Mouse (Mus musculus) limb, embryonic 15.5 days (tissue): Measurements from ENCODE around the gene Mrpl17. TPM values are rescaled to one million over a fixed set of nuclear protein-coding genes. Genes with fewer than 3 reads are reported as not detected.

Experiments
- ATAC-seq: fragments of 200-750 bp; cut with Nextera tagmentation; 2 replicates; pipeline ENCODE4 v1.8.0; 2017; ENCODE audit warnings: low read depth, moderate TSS enrichment; ENCODE audit not compliant: insufficient number of reproducible peaks, low FRiP score, low TSS enrichment
- H3K27ac ChIP-seq: fragments of 300-500 bp; sonication (generic); 2 replicates; pipeline ENCODE4 v1.5.1; 2015; ENCODE audit warnings: moderate library complexity, mild to moderate bottlenecking, inconsistent platforms
- H3K27me3 ChIP-seq: fragments of 300-500 bp; sonication (generic); 2 replicates; pipeline ENCODE4 v1.6.1; 2015; ENCODE audit warnings: inconsistent platforms
- H3K36me3 ChIP-seq: fragments of 300-500 bp; sonication (generic); 2 replicates; pipeline ENCODE4 v1.6.1; 2015; ENCODE audit warnings: inconsistent platforms
- H3K4me1 ChIP-seq: fragments of 300-500 bp; sonication (generic); 2 replicates; pipeline ENCODE4 v1.6.1; 2015; ENCODE audit warnings: inconsistent platforms
- H3K4me2 ChIP-seq: fragments of 300-500 bp; sonication (generic); 2 replicates; pipeline ENCODE4 v1.6.1; 2015; ENCODE audit warnings: mild to moderate bottlenecking, inconsistent platforms
- H3K4me3 ChIP-seq: fragments of 300-500 bp; sonication (generic); 2 replicates; pipeline ENCODE4 v1.5.1; 2015; ENCODE audit warnings: mild to moderate bottlenecking, inconsistent platforms
- H3K9ac ChIP-seq: fragments of 300-500 bp; sonication (generic); 2 replicates; pipeline ENCODE4 v1.6.1; 2015; ENCODE audit warnings: inconsistent platforms
- H3K9me3 ChIP-seq: fragments of 300-500 bp; sonication (generic); 2 replicates; pipeline ENCODE4 v1.6.1; 2016; ENCODE audit warnings: inconsistent platforms
- whole genome bisulfite sequencing: fragments of 180-500 bp; shearing (Covaris S2); methylation state at CpG from one replicate; pipeline ENCODE4 v1.1.7; 2015; 5-methylcytosine and 5-hydroxymethylcytosine counted together
- polyA plus RNA-seq: library from polyadenylated mRNA; unstranded; fragments of >200 nt; fragmentation: Nextera tagmentation; extraction: Ambion mirVana; gene quantifications from 2 replicates; pipeline ENCODE4 v1.2.1, GENCODE M21; 2015

The Mrpl17 gene
- polyA plus RNA-seq, 1 experiment from 2014 or later, result 329 TPM

- Histone ChIP-seq H3K27ac (no peak overlapping the region), H3K36me3 (peaks cover 24% of the 10 kb centered on the region), H3K4me1 (peaks cover 49% of the 10 kb centered on the region), H3K9ac (no peak overlapping the region), H3K27me3 (no peaks in the 10 kb centered on the region), H3K4me3 (no peak overlapping the region), H3K9me3 (no peaks in the 10 kb centered on the region), H3K4me2 (no peak overlapping the region)
- WGBS, result 44% methylated on average over 4 of the region's 4 CpGs
- no peak for ATAC-seq
These were observed 27.0 kb downstream of the Mrpl17 start for GRCm38 (mm10) chr7:105783861-105784260.

GRCm38 (mm10) chr7:105778553-105779265, 32.2 kb downstream of the Mrpl17 start:
- peaks cover 41% of the 10 kb centered on the region for H3K4me1 ChIP-seq
- H3K27ac ChIP-seq, result peak overlapping the region; percentile 94
- no peaks in the 10 kb centered on the region for H3K9me3 ChIP-seq
- WGBS, result 9% methylated on average over 4 of the region's 4 CpGs
- peak overlapping the region; percentile 53 for H3K4me2 ChIP-seq
- peak; percentile 90 for ATAC-seq
- H3K9ac ChIP-seq, result peak overlapping the region; percentile 18; the same call in 1 of the 2 replicates
- H3K27me3 ChIP-seq, result no peaks in the 10 kb centered on the region
- peak overlapping the region; percentile 38 for H3K4me3 ChIP-seq
- H3K36me3 ChIP-seq, result peaks cover 33% of the 10 kb centered on the region

GRCm38 (mm10) chr7:105777797-105778552, 32.9 kb downstream of the Mrpl17 start:
- Histone ChIP-seq H3K9me3 (no peaks in the 10 kb centered on the region), H3K9ac (peak overlapping the region; percentile 14; the same call in 1 of the 2 replicates), H3K27ac (peak overlapping the region; percentile 94), H3K36me3 (peaks cover 32% of the 10 kb centered on the region), H3K27me3 (no peaks in the 10 kb centered on the region), H3K4me1 (peaks cover 38% of the 10 kb centered on the region), H3K4me3 (peak overlapping the region; percentile 38), H3K4me2 (peak overlapping the region; percentile 53)
- WGBS, result 12% methylated on average over 13 of the region's 13 CpGs
- peak; percentile 86 for ATAC-seq

- H3K9ac ChIP-seq, result no peak overlapping the region
- H3K4me1 ChIP-seq, result peaks cover 34% of the 10 kb centered on the region
- H3K27me3 ChIP-seq, result no peaks in the 10 kb centered on the region
- 79% methylated on average over 1 of the region's 1 CpGs for WGBS
- peak overlapping the region; percentile 53 for H3K4me2 ChIP-seq
- no peak for ATAC-seq
- no peaks in the 10 kb centered on the region for H3K9me3 ChIP-seq
- H3K4me3 ChIP-seq, result peak overlapping the region; percentile 38
- peak overlapping the region; percentile 94 for H3K27ac ChIP-seq
- peaks cover 38% of the 10 kb centered on the region for H3K36me3 ChIP-seq
These were observed 33.6 kb downstream of the Mrpl17 start for GRCm38 (mm10) chr7:105777316-105777715.

GRCm38 (mm10) chr7:105776026-105776425, 34.9 kb downstream of the Mrpl17 start:
- Histone ChIP-seq H3K27ac (no peak overlapping the region), H3K4me1 (peaks cover 34% of the 10 kb centered on the region), H3K36me3 (peaks cover 43% of the 10 kb centered on the region), H3K4me3 (no peak overlapping the region), H3K4me2 (no peak overlapping the region), H3K27me3 (no peaks in the 10 kb centered on the region), H3K9me3 (no peaks in the 10 kb centered on the region), H3K9ac (no peak overlapping the region)
- 74% methylated on average over 2 of the region's 2 CpGs for WGBS
- no peak for ATAC-seq

GRCm38 (mm10) chr7:105774661-105775060, 36.2 kb downstream of the Mrpl17 start:
- H3K27ac ChIP-seq, result peak overlapping the region; percentile 50
- H3K36me3 ChIP-seq, result peaks cover 39% of the 10 kb centered on the region
- no peaks in the 10 kb centered on the region for H3K27me3 ChIP-seq
- no peak overlapping the region for H3K4me2 ChIP-seq
- no peak for ATAC-seq
- no peaks in the 10 kb centered on the region for H3K9me3 ChIP-seq
- WGBS, result 61% methylated on average over 8 of the region's 8 CpGs
- peaks cover 39% of the 10 kb centered on the region for H3K4me1 ChIP-seq
- no peak overlapping the region for H3K4me3 ChIP-seq
- 0 out of 2 replicates have a peak overlapping the region, but pooled peaks have one; percentile 1 for H3K9ac ChIP-seq

GRCm38 (mm10) chr7:105773041-105773440, 37.9 kb downstream of the Mrpl17 start:
- no peak for ATAC-seq
- no peak overlapping the region for H3K27ac ChIP-seq

GRCm38 (mm10) chr7:105772331-105772730, 38.6 kb downstream of the Mrpl17 start:
- peaks cover 48% of the 10 kb centered on the region for H3K36me3 ChIP-seq
- 96% methylated on average over 15 of the region's 15 CpGs for WGBS
- H3K9me3 ChIP-seq, result no peaks in the 10 kb centered on the region
- H3K27me3 ChIP-seq, result no peaks in the 10 kb centered on the region
- no peak for ATAC-seq
- no peak overlapping the region for H3K27ac ChIP-seq
- H3K4me3 ChIP-seq, result no peak overlapping the region
- no peak overlapping the region for H3K4me2 ChIP-seq
- H3K9ac ChIP-seq, result no peak overlapping the region
- peaks cover 31% of the 10 kb centered on the region for H3K4me1 ChIP-seq

More at GRCm38 (mm10) chr7:105773041-105773440, 37.9 kb downstream of the Mrpl17 start:
- 80% methylated on average over 5 of the region's 5 CpGs for WGBS
- Histone ChIP-seq H3K9me3 (no peaks in the 10 kb centered on the region), H3K4me2 (no peak overlapping the region), H3K9ac (no peak overlapping the region), H3K36me3 (peaks cover 42% of the 10 kb centered on the region), H3K4me3 (no peak overlapping the region), H3K4me1 (peaks cover 32% of the 10 kb centered on the region), H3K27me3 (no peaks in the 10 kb centered on the region)

GRCm38 (mm10) chr7:105769959-105770358, 40.9 kb downstream of the Mrpl17 start:
- 76% methylated on average over 3 of the region's 3 CpGs for WGBS
- no peak overlapping the region for H3K4me2 ChIP-seq
- peaks cover 58% of the 10 kb centered on the region for H3K36me3 ChIP-seq
- no peak overlapping the region for H3K9ac ChIP-seq
- 0 out of 2 replicates have a peak overlapping the region, but pooled peaks have one; percentile 47 for H3K27ac ChIP-seq
- no peaks in the 10 kb centered on the region for H3K9me3 ChIP-seq
- no peaks in the 10 kb centered on the region for H3K27me3 ChIP-seq
- H3K4me1 ChIP-seq, result peaks cover 27% of the 10 kb centered on the region
- H3K4me3 ChIP-seq, result no peak overlapping the region
- no peak for ATAC-seq

GRCm38 (mm10) chr7:105767729-105768165, 43.2 kb downstream of the Mrpl17 start:
- H3K9me3 ChIP-seq, result no peaks in the 10 kb centered on the region
- no peak overlapping the region for H3K4me2 ChIP-seq
- ATAC-seq, result no peak
- WGBS, result 27% methylated on average over 6 of the region's 6 CpGs
- H3K27me3 ChIP-seq, result no peaks in the 10 kb centered on the region
- H3K36me3 ChIP-seq, result peaks cover 75% of the 10 kb centered on the region
- peaks cover 19% of the 10 kb centered on the region for H3K4me1 ChIP-seq
- H3K4me3 ChIP-seq, result no peak overlapping the region
- H3K27ac ChIP-seq, result peak overlapping the region; percentile 61
- H3K9ac ChIP-seq, result no peak overlapping the region

- no peak overlapping the region for H3K9ac ChIP-seq
- no peak overlapping the region for H3K4me2 ChIP-seq
- H3K9me3 ChIP-seq, result no peaks in the 10 kb centered on the region
- ATAC-seq, result no peak
- H3K27me3 ChIP-seq, result no peaks in the 10 kb centered on the region
- no peak overlapping the region for H3K4me3 ChIP-seq
- H3K4me1 ChIP-seq, result peaks cover 21% of the 10 kb centered on the region
- no peak overlapping the region for H3K27ac ChIP-seq
- peaks cover 72% of the 10 kb centered on the region for H3K36me3 ChIP-seq
- WGBS, result 90% methylated on average over 11 of the region's 11 CpGs
These were observed 46.6 kb downstream of the Mrpl17 start for GRCm38 (mm10) chr7:105764331-105764730.
